Mouse (Mus musculus): ENCODE results near the gene Olfr1510.
"Not testable (repeated sequence)": the region's sequence is repeated elsewhere in the genome, so short reads cannot be mapped to it uniquely, and the experiment has no call there.

Olfr1510 gene

GRCm38 (mm10) chr14:52414273-52414672 lies at the start of gene Olfr1510:
TSS of gene Olfr1510 (minus strand) at chr14:52414373.
- no peak for DNase-seq (ENCODE audit: low spot score in 2 of 2)

GRCm38 (mm10) chr14:52461928-52462327 lies 47.8 kb upstream of the Olfr1510 start:
- DNase-seq (ENCODE audit: low spot score in 2 of 2), result no peak

- no peak for DNase-seq (ENCODE audit: low spot score in 2 of 2)
Observed at GRCm38 (mm10) chr14:52451138-52451537, 37.0 kb upstream of the Olfr1510 start.

- DNase-seq (ENCODE audit: low spot score in 2 of 2), result no peak
Observed at GRCm38 (mm10) chr14:52442690-52443089, 28.5 kb upstream of the Olfr1510 start, which contains the start of gene Olfr1509. TSS of gene Olfr1509 (plus strand) at chr14:52442990.

- DNase-seq (ENCODE audit: low spot score in 2 of 2), result no peak
Observed at GRCm38 (mm10) chr14:52427686-52428085, 13.5 kb upstream of the Olfr1510 start.

GRCm38 (mm10) chr14:52410142-52410919 lies 3.8 kb downstream of the Olfr1510 start:
- not testable (repeated sequence) for DNase-seq (ENCODE audit: low spot score in 2 of 2)

GRCm38 (mm10) chr14:52397279-52397678 lies 16.9 kb downstream of the Olfr1510 start, which contains the start of gene Olfr1511:
TSS of gene Olfr1511 (minus strand) at chr14:52397379.
- no peak for DNase-seq (ENCODE audit: low spot score in 2 of 2)

GRCm38 (mm10) chr14:52390084-52390848 lies 23.9 kb downstream of the Olfr1510 start:
- DNase-seq (ENCODE audit: low spot score in 2 of 2), result not testable (repeated sequence)

- DNase-seq (ENCODE audit: low spot score in 2 of 2), result no peak
Observed at GRCm38 (mm10) chr14:52379068-52379467, 35.1 kb downstream of the Olfr1510 start, which contains the start of gene Olfr1512. TSS of gene Olfr1512 (minus strand) at chr14:52379168.

- no peak for DNase-seq (ENCODE audit: low spot score in 2 of 2)
Observed at GRCm38 (mm10) chr14:52368741-52369140, 45.4 kb downstream of the Olfr1510 start.

All from spleen, postnatal 4 days (tissue).